Mouse (Mus musculus) layer of hippocampus, adult 2 months (tissue): ENCODE measurements at regions not wholly inside any gene's neighbourhood (a gene's known extent, or its start where the extent isn't known, plus 50 kb on each side); places are given as distances from the start of the nearest gene placed in this dataset.
"Not testable (repeated sequence)": the region's sequence is repeated elsewhere in the genome, so short reads cannot be mapped to it uniquely, and the experiment has no call there.

ENCODE experiments used
- DNase-seq, 2 experiments: peaks; one replicate each; pipeline ENCODE4 v3.0.0; 2022; ENCODE audit warnings: low spot score in 2 of 2
- H3K27ac ChIP-seq: fragments of 200-600 bp; 2 replicates; pipeline ENCODE4 v1.8.1; 2022
- H3K4me3 ChIP-seq: fragments of 200-600 bp; 2 replicates; pipeline ENCODE4 v1.8.1; 2022; ENCODE audit warnings: mild to moderate bottlenecking
- CTCF ChIP-seq: fragments of 200-600 bp; conservative IDR thresholded peaks from 2 replicates; pipeline ENCODE4 v1.8.1; 2022; ENCODE audit warnings: antibody characterized with exemption, mild to moderate bottlenecking, moderate library complexity

DNA sequence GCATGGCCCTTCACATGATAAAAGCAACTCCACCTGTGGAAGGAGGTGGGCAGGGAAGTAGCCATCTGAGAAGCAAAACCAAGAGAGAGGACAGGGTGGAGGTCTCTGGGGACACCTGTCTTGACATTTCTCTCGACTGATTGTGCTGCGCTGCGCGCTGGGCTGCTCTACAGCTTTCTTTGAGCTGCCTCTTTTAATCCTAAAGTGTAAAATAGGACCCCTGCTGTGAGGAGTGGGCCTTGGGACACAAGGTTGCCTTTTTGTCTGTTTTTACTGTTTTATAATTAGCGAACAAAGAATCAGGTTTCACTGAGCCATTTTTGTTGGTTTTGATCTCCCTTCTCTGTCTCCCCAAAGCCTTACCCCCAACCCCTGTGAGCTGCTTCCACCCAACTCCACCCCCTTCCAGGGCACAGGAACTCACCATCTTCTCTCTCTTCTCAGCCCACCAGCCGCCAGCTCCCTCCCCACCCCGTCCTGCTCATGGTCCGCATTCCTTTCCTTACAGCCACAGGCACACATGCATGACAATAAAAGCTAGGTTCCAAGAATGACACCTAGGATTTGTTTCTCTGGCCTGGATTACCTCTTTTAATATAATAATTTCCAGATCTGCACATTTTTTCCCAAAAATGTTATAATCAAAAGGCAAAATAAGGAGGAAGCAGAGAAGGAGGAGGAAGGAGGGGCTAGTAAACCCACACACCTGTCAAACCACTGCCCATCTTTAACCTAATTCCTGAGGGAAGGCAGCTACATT, 57.3 kb downstream of the Cbln4 start:
- H3K4me3 ChIP-seq, result no peak overlapping the region
- no peak for TF ChIP-seq CTCF
- no peak for DNase-seq
- no peak overlapping the region for H3K27ac ChIP-seq

DNA sequence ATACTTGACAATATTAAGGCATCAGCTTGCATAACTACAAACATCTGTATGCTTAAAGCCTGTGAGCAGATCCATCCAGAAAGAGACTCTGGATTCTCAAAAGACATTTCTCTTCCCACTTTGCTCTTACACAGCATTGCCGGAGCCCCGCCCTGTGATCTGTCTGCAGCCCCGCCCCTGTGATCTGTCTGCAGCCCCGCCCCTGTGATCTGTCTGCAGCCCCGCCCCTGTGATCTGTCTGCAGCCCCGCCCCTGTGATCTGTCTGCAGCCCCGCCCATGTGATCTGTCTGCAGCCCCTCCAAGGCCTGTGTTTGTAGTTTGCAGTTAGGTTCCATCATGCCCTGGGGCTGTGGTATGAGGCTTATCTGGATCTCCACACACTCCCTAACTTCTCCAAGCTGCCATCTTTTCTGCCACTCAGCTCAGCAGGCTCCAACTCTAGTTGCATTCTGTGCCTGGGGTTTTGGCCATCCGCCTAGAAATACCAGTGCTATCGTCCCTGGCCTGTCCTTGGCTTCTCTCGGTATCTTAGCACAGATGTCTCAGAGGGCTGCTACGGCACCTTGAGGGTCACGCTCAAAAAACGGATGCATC, 73.9 kb downstream of the Cbln4 start:
- DNase-seq, result no peak
- Histone ChIP-seq H3K4me3 (no peak overlapping the region), H3K27ac (no peak overlapping the region)
- no peak for TF ChIP-seq CTCF

DNA sequence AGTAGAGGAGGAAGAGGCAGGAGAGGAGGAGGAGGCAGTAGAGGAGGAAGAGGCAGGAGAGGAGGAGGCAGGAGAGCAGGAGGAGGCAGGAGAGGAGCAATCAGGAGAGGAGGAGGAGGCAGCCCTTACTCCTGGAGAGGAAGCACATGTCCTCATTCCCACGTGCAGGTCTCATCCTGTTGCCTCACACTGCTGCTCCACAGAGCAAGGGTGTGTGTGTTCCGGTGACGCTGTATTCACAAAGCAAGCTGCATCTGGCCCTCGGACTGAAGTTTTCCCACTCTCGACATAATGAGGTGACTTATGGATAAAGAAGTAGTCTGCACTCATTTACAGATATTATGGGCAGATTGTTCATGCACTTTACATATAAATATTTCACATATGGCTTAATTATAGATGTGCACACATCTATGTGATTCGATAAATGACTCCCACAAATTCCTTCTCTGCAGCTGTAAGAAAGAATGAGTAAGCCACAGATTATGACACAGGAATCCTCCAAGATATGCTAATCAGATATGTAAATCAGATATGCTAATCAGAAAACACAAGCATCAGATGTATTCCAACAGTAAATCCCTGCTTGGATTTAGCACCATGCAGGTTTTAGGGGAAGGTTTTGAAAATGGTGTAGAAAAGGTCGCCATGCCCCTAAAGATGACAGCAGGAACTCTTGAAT, 96.6 kb downstream of the Cbln4 start:
- Histone ChIP-seq H3K4me3 (no peak overlapping the region), H3K27ac (no peak overlapping the region)
- no peak for TF ChIP-seq CTCF
- DNase-seq, result peak; percentile 10 to 31

DNA sequence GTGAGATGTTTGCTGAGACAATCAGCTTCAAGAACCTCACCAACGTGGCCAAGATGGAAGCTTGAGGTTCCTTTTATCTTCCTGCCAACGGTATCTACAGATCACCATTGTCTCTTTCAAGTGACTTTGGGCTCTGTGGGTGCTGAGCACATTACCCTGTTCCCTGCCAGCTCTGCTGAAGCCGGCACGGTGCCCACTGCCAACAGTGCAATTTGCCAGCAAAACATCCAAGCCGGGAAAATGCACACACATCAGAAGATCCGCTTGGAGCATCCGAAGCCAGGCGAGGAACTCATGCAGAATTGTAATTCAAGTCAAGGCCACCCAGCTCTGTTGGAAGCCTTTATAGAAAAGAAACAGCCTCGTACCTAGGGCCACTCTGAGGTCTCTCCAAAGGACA, 100.6 kb downstream of the Cbln4 start:
- peak; percentile 16 to 32 for DNase-seq
- Histone ChIP-seq H3K27ac (no peak overlapping the region), H3K4me3 (no peak overlapping the region)
- TF ChIP-seq CTCF, result no peak

DNA sequence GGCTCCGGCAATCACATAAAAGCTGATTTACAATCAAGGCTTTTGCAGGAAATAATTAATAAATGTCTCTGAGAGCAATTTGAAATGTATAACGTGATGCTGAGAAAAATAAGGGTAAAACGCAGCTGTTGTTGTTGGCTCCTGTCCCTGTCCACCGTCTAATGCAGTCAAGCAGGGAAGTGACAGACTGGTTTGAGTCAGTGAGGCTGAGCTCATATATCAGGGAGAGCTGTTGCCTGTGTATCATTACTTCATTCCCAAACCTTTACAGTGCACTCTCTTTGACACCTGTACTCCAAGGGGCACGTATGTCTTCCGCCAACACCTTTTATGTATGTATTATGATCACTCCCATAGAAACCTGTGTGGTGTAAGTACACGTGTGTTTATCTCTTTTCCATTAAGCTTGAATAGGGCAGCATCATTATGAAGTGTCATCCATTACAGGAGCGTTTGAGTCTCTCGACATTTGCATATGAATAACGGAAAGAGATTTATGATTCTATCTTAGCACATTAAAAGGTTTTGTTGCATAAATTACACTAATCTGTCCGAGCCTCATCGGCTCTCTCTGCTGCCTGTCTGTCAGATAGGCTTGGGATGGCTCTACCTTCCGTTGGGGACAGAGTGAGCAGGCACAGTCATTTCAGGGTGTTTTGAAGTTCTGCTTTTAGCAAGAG, 107.5 kb downstream of the Cbln4 start:
- Histone ChIP-seq H3K4me3 (no peak overlapping the region), H3K27ac (no peak overlapping the region)
- no peak for TF ChIP-seq CTCF
- no peak for DNase-seq

DNA sequence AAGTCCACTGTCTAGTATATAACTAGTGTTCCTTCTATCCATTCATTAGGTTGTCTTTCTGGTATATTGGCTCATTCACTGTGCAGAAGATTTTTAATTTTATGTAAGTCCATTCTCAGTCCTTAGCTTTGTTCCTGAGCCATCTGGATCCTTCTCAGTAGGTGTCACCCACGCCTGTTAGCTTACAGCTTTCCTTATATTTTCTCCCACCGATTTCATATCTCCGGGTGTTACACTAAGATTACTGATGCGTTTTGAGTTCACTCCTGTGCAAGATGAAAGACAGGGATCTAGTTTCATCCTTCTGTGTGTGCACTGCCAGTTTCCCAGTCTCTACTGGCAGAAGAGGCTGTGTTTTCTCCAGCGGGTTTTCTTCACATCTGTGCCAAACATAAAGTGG, 122.3 kb downstream of the Cbln4 start:
- H3K27ac ChIP-seq, result no peak overlapping the region
- DNase-seq, result peak in 1 of 2 experiments; percentile 15
- no peak for TF ChIP-seq CTCF
- H3K4me3 ChIP-seq, result no peak overlapping the region

DNA sequence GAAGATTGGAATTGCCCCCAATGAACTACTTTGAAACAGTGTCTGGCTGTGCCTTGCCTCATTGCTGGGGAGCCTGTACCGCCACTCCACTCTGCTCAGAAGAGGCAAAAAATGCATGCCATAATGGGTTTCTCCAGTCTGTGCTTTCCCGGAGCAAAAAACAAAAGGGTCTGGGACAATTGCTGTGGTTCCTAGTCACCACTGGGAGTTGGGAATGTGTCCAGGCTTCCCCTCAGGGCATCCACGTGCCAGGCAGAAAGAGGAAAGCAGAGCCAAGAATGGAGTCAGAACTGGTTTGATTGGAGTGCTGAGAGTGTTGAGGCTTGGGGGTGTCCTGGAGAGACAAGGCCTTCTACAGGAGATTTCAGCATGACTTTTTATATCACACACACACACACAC, 156.0 kb downstream of the Cbln4 start:
- Histone ChIP-seq H3K4me3 (no peak overlapping the region), H3K27ac (no peak overlapping the region)
- DNase-seq, result no peak
- no peak for TF ChIP-seq CTCF

DNA sequence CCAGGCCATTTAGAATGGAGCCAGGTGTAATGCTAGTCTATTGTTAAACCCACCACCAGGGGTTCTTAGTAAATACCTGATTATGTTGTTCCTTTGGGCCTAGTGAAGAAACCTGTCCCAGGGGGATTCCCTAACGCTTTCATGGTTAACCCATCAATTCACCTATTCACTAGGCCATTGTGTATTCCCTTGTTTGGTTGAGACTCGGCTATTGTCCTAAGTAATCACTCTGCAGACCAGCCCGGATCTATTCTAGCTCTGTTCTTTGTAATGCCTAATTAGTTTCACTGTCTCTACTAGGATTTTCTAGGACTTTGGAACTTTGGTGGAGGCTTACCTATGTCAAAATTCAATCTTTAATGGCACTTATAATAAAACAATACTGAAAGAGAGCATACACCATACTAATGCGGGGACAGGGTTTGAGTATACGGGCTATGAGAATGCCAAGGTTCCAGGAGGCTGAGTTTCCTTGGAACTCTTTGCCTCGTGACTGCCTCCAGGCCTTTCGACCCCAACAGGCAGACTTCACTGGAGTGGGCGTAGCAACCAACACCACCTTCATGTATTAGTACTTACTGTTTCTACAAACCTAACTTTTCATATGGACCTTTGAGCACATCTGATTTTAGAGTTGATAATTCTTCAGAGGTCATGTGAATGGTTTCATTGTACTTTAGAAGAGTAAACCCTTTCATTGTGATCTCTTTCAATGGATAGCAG, 163.9 kb downstream of the Cbln4 start:
- H3K27ac ChIP-seq, H3K4me3 ChIP-seq, DNase-seq: not testable (repeated sequence)

DNA sequence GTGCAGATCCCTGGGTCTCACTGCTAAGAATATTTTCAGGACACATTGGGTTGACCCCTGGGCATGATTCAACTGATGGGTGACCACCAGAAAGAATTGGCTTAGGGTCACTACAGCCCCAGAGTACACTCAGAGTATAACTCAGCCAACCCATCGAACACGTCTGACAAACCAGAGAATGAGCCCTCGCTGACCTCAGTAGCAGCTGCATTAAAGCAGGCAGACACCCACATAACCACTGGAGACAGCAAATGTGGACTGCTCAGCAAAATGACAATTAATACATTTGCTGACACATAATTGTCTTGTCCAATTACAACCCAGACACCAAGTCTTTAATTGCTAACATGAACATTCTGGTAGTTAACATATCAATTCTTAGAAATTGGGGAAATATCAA, 175.7 kb downstream of the Cbln4 start:
- Histone ChIP-seq H3K4me3 (no peak overlapping the region), H3K27ac (no peak overlapping the region)
- no peak for TF ChIP-seq CTCF
- no peak for DNase-seq

DNA sequence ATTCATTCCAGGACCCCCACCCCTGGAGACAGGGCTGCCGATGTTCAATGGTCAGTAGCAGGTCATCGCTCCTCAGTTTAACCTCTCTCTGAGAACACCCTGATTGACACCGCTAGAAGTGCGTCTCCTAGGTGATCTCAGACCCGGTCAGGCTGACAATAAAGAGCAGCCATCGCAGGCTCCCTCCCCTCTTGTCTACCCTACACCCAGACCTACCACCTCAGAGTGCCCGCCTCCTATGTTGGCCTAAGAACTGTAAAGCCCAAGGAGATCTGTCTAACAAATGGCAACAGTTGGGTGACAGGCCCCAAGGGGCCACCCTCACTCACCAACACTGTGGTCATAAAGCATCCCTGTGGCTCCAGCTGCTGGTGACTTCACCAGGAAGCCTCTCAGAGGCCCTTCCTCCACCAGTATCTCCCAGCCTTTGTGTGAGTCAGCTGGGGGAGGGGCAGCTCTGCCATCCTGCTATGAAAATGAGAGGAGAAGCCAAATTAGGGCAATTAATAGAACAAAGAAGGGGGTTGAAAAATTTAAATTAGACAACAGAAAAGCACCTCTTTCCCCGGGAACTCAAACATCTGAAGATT, 178.8 kb downstream of the Cbln4 start:
- H3K4me3 ChIP-seq, result no peak overlapping the region
- no peak for TF ChIP-seq CTCF
- H3K27ac ChIP-seq, result no peak overlapping the region
- DNase-seq, result no peak

DNA sequence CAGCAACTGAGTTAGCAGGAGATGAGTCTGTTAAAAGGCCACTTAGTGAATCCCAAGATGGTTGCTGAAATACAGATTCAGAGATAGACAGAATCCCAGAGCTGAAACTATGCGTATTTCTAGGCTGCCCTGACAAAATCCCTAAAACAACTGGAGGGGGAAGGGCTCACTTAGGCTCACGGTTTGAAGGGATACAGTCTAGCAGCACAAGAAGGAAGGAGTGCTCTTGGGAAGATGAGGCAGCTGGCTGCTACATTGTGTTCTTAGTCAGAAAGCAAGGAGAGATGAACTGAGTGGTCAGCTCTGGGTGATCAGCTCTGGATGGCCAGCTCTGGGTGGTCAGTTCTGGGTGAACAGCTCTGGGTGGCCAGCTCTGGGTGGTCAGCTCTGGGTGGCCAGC, 180.6 kb downstream of the Cbln4 start:
- Histone ChIP-seq H3K27ac (no peak overlapping the region), H3K4me3 (no peak overlapping the region)
- TF ChIP-seq CTCF, result no peak
- no peak for DNase-seq

DNA sequence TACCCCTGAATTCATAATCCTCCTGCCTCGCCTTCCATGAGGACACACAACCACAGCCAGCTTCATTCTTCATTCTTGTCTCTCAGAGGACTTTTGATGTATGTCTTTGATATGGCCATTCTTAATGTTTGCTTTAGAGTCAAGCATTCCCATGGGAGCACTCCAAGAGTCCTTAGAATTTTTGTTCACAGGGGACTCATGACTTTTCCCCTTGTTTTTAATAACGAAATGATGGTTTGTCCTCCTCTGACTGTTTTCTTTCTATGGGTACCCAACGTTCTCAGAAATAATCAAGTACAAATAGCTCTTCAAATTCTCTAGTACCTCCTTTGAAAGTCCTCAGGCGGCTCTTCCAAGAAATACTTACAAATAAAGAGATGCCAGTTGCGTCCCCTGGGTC, 184.4 kb downstream of the Cbln4 start:
- no peak overlapping the region for H3K27ac ChIP-seq
- no peak for TF ChIP-seq CTCF
- no peak overlapping the region for H3K4me3 ChIP-seq
- no peak for DNase-seq
